Mouse (Mus musculus): ENCODE results near the gene Amz2.

DNA sequence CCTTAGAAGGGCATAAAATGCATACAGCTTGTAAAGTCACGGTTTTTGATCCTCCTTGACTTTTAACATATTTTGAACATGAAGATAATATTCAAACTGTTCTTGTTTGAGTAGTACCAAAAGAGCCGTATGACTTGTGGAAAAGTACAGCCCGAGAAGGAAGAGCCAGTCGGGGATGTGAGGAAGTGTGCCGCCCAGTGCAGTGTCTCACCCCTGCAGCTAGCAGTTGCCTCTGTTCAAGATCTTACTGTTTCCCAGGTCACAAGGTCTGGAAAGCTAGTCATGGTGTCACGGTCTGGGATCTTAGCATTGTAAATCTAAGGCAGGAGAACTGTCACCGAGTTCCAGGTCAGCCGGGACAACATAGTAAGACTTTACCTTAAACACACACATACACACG, 31.0 kb upstream of the Amz2 start:
- no peak for TF ChIP-seq CTCF (conservative IDR thresholded peaks at IDR 0.05; ENCODE audit: low read length)
- no peak for TF ChIP-seq POU5F1 (IDR thresholded peaks at IDR 0.05; ENCODE audit: borderline replicate concordance, low read length)
- no peak for TF ChIP-seq NANOG (IDR thresholded peaks at IDR 0.05; ENCODE audit: borderline replicate concordance, low read length)

Measured in E14TG2a.4 (cell line).